In genomic region chr12:73038992-73039938, GRCm38 (mm10) we compare ENCODE assay signal across 8 mouse cellular contexts. TPM values are rescaled to one million over a fixed set of nuclear protein-coding genes. Genes with fewer than 3 reads are reported as not detected.
DNase-seq lines count a peak whose midpoint lies in the region; ATAC-seq and TF ChIP-seq lines count a peak whose summit lies in the region.
"Had no signal": no experiment of that assay in that cellular context is flagged by ENCODE, and none has a peak within 500 bp of the region (broad histone marks: within the 10 kb centered on the region; RNA-seq: fewer than 3 reads in every experiment).

No protein-coding gene starts in this region.

- ATAC-seq in liver, embryonic 11.5 days (replicated peaks; ENCODE audit: low FRiP score), result no peak
- ATAC-seq in liver, postnatal 0 days, result no peak
- ATAC-seq in embryonic facial prominence, embryonic 12.5 days (ENCODE audit: insufficient number of reproducible peaks, insufficient read depth, low FRiP score, low TSS enrichment), result 0 out of 2 replicates have a peak, but pooled peaks have one; percentile 4
- peak; percentile 10; the same call in 1 of the 2 replicates for ATAC-seq in limb, embryonic 11.5 days (ENCODE audit: insufficient number of reproducible peaks, low FRiP score, low TSS enrichment, low read depth)
- ATAC-seq in inflammation-experienced regulatory T-cells, adult 6 months, result no peak

- H3K27ac ChIP-seq in liver, embryonic 11.5 days (ENCODE audit: low read depth, low read length), result no peak overlapping the region
- H3K27ac ChIP-seq in liver, postnatal 0 days (ENCODE audit: low read depth), result no peak overlapping the region
- peak overlapping the region; percentile 87 for H3K27ac ChIP-seq in embryonic facial prominence, embryonic 12.5 days
- H3K27ac ChIP-seq in limb, embryonic 11.5 days (replicated peaks; ENCODE audit: low read depth, low read length), result no peak overlapping the region; the same call in 1 of the 2 replicates

- no peak for TF ChIP-seq CTCF in liver, postnatal 0 days (IDR thresholded peaks at IDR 0.05; ENCODE audit: low read depth)

- H3K9ac ChIP-seq in liver, embryonic 11.5 days (ENCODE audit: low read depth, low read length), result no peak overlapping the region
- H3K9ac ChIP-seq in liver, postnatal 0 days (replicated peaks), result no peak overlapping the region
- H3K9ac ChIP-seq in embryonic facial prominence, embryonic 12.5 days, result peak overlapping the region; percentile 75
- peak overlapping the region; percentile 55 for H3K9ac ChIP-seq in limb, embryonic 11.5 days (ENCODE audit: low read length)

- no peak for TF ChIP-seq EP300 in liver, postnatal 0 days (IDR thresholded peaks at IDR 0.05; ENCODE audit: low read depth)

- no peaks in the 10 kb centered on the region for H3K9me3 ChIP-seq in liver, embryonic 11.5 days (ENCODE audit: control insufficient read depth, low read length)
- H3K9me3 ChIP-seq in liver, postnatal 0 days (ENCODE audit: low read length), result no peaks in the 10 kb centered on the region
- no peaks in the 10 kb centered on the region for H3K9me3 ChIP-seq in embryonic facial prominence, embryonic 12.5 days
- no peaks in the 10 kb centered on the region for H3K9me3 ChIP-seq in limb, embryonic 11.5 days (ENCODE audit: control insufficient read depth, low read length)

- peak; percentile 51 for DNase-seq in liver, embryonic 11.5 days (ENCODE audit: low spot score)
- DNase-seq in liver, postnatal 0 days, result no peak
- DNase-seq in ZHBTc4 (ENCODE audit: low read depth, low spot score), result peak; percentile 20
- DNase-seq in limb, embryonic 11.5 days (ENCODE audit: low spot score), result peak; percentile 72
- no peak for DNase-seq in right cerebral cortex, postnatal 4 days

- 2% methylated on average over 41 of the region's 41 CpGs for WGBS in liver, embryonic 11.5 days
- 5% methylated on average over 41 of the region's 41 CpGs for WGBS in liver, postnatal 0 days (ENCODE audit: insufficient replicate concordance)
- WGBS in embryonic facial prominence, embryonic 12.5 days, result 3% methylated on average over 41 of the region's 41 CpGs
- under 1% methylated on average over 41 of the region's 41 CpGs for WGBS in limb, embryonic 11.5 days

- H3K27me3 ChIP-seq in liver, embryonic 11.5 days (replicated peaks; ENCODE audit: control insufficient read depth, insufficient read depth, low read length), result peaks cover 91% of the 10 kb centered on the region
- peaks cover 96% of the 10 kb centered on the region for H3K27me3 ChIP-seq in liver, postnatal 0 days (ENCODE audit: insufficient read depth, low read length)
- H3K27me3 ChIP-seq in embryonic facial prominence, embryonic 12.5 days, result peaks cover 11% of the 10 kb centered on the region; the same call in 1 of the 2 replicates
- H3K27me3 ChIP-seq in limb, embryonic 11.5 days (ENCODE audit: control insufficient read depth, insufficient read depth, low read length), result peaks cover 29% of the 10 kb centered on the region

- no peaks in the 10 kb centered on the region for H3K36me3 ChIP-seq in liver, embryonic 11.5 days (ENCODE audit: control insufficient read depth, insufficient read depth, low read length)
- no peaks in the 10 kb centered on the region for H3K36me3 ChIP-seq in liver, postnatal 0 days (replicated peaks; ENCODE audit: insufficient read depth, low read length)
- H3K36me3 ChIP-seq in embryonic facial prominence, embryonic 12.5 days, result peaks cover 10% of the 10 kb centered on the region; the same call in 1 of the 2 replicates
- no peaks in the 10 kb centered on the region for H3K36me3 ChIP-seq in limb, embryonic 11.5 days (ENCODE audit: control insufficient read depth, insufficient read depth, low read length)

- H3K4me2 ChIP-seq in liver, embryonic 11.5 days, result no peak overlapping the region
- no peak overlapping the region for H3K4me2 ChIP-seq in liver, postnatal 0 days (ENCODE audit: low read depth, low read length)
- peak overlapping the region; percentile 67 for H3K4me2 ChIP-seq in embryonic facial prominence, embryonic 12.5 days (replicated peaks)
- peak overlapping the region; percentile 55 for H3K4me2 ChIP-seq in limb, embryonic 11.5 days (ENCODE audit: low read depth, severe bottlenecking)

- H3K4me3 ChIP-seq in liver, embryonic 11.5 days (ENCODE audit: low read depth, low read length), result no peak overlapping the region
- no peak overlapping the region for H3K4me3 ChIP-seq in liver, postnatal 0 days (ENCODE audit: low read depth, low read length)
- H3K4me3 ChIP-seq in embryonic facial prominence, embryonic 12.5 days, result peak overlapping the region; percentile 44
- H3K4me3 ChIP-seq in limb, embryonic 11.5 days (ENCODE audit: low read depth, low read length), result peak overlapping the region; percentile 25

- no peaks in the 10 kb centered on the region for H3K4me1 ChIP-seq in liver, embryonic 11.5 days (replicated peaks; ENCODE audit: control insufficient read depth, insufficient read depth, low read length)
- no peaks in the 10 kb centered on the region for H3K4me1 ChIP-seq in liver, postnatal 0 days (ENCODE audit: insufficient read depth)
- H3K4me1 ChIP-seq in embryonic facial prominence, embryonic 12.5 days, result peaks cover 45% of the 10 kb centered on the region; the same call in 1 of the 2 replicates
- peaks cover 30% of the 10 kb centered on the region for H3K4me1 ChIP-seq in limb, embryonic 11.5 days (ENCODE audit: control insufficient read depth, insufficient read depth, low read length)

RNA-seq across cellular contexts. Expression of gene Six1, which starts 14.4 kb away (rescaled TPM):
- polyA plus RNA-seq in liver, embryonic 11.5 days (2014; fragmentation: Nextera tagmentation; extraction: Ambion mirVana), result 2.0 and 2.2 TPM in 2 replicates
- polyA plus RNA-seq in liver, postnatal 0 days (2015; fragmentation: Nextera tagmentation; extraction: Ambion mirVana), result 0.04 and 0.17 TPM in 2 replicates
- polyA plus RNA-seq in embryonic facial prominence, embryonic 12.5 days (2016; fragmentation: Nextera tagmentation; extraction: Ambion mirVana), result 73.0 and 75.3 TPM in 2 replicates
- polyA plus RNA-seq in limb, embryonic 11.5 days (2014; fragmentation: Nextera tagmentation; extraction: Ambion mirVana), result 58.5 and 66.4 TPM in 2 replicates
- not detected for polyA plus RNA-seq in inflammation-experienced regulatory T-cells, adult 6 months (2017; shearing (Covaris generic))
- polyA plus RNA-seq: spleen, adult 2 months had no signal

Comparison
In these comparisons a context has a peak if more than half of its experiments do, and no peak if none do; other contexts are left out.
1. DNase-seq: peak in liver, embryonic 11.5 days (single experiment), ZHBTc4 (single experiment) and limb, embryonic 11.5 days (single experiment); none in liver, postnatal 0 days (single experiment) and right cerebral cortex, postnatal 4 days (single experiment).
2. ATAC-seq: peak in embryonic facial prominence, embryonic 12.5 days (single experiment) and limb, embryonic 11.5 days (single experiment); none in liver, embryonic 11.5 days (single experiment), liver, postnatal 0 days (single experiment) and inflammation-experienced regulatory T-cells, adult 6 months (single experiment).
3. H3K4me2 ChIP-seq: peak in embryonic facial prominence, embryonic 12.5 days (single experiment) and limb, embryonic 11.5 days (single experiment); none in liver, embryonic 11.5 days (single experiment) and liver, postnatal 0 days (single experiment).
4. H3K4me3 ChIP-seq: peak in embryonic facial prominence, embryonic 12.5 days (single experiment) and limb, embryonic 11.5 days (single experiment); none in liver, embryonic 11.5 days (single experiment) and liver, postnatal 0 days (single experiment).
5. H3K9ac ChIP-seq: peak in embryonic facial prominence, embryonic 12.5 days (single experiment) and limb, embryonic 11.5 days (single experiment); none in liver, embryonic 11.5 days (single experiment) and liver, postnatal 0 days (single experiment).
6. RNA of gene Six1, which starts 14.4 kb away (polyA plus RNA-seq): 73.0 to 75.3 TPM in embryonic facial prominence, embryonic 12.5 days and 58.5 to 66.4 TPM in limb, embryonic 11.5 days; 2.0 to 2.2 TPM in liver, embryonic 11.5 days, 0.04 to 0.17 TPM in liver, postnatal 0 days and not detected in inflammation-experienced regulatory T-cells, adult 6 months; every median in the first group is over 10 times any median in the second.